In genomic region chr1:184035346-184035903, GRCm38 (mm10) we compare ENCODE assay signal across 8 mouse cellular contexts. TPM values are rescaled to one million over a fixed set of nuclear protein-coding genes. Genes with fewer than 3 reads are reported as not detected.
DNase-seq lines count a peak whose midpoint lies in the region; ATAC-seq and TF ChIP-seq lines count a peak whose summit lies in the region.

No protein-coding gene starts in this region.

- no peak for TF ChIP-seq CTCF in thymus, adult 2 months (IDR thresholded peaks at IDR 0.05; ENCODE audit: borderline replicate concordance, control insufficient read depth, extremely low read depth, insufficient read depth, low read length, poor library complexity)
- TF ChIP-seq CTCF in stomach, postnatal 0 days (IDR thresholded peaks at IDR 0.05; ENCODE audit: low read depth), result no peak

- WGBS in thymus, adult 2 months, result 37% methylated on average over 12 of the region's 12 CpGs
- 7% methylated on average over 12 of the region's 12 CpGs for WGBS in limb, embryonic 13.5 days
- WGBS in stomach, postnatal 0 days, result 11% methylated on average over 12 of the region's 12 CpGs

- DNase-seq in thymus, adult 2 months, result no peak
- no peak for DNase-seq in thymus, postnatal 10 days (ENCODE audit: low spot score in 2 of 2)
- DNase-seq in stomach, postnatal 0 days (ENCODE audit: low spot score), result no peak
- DNase-seq in gastrocnemius, postnatal 14 days, result no peak
- DNase-seq in frontal cortex, postnatal 25 days (ENCODE audit: low spot score in 2 of 2), result no peak

- H3K4me1 ChIP-seq in erythroblast, embryonic 14.5 days (ENCODE audit: control insufficient read depth), result peaks cover 27% of the 10 kb centered on the region
- peaks cover 33% of the 10 kb centered on the region for H3K4me1 ChIP-seq in thymus, adult 2 months (replicated peaks; ENCODE audit: control insufficient read depth, insufficient read depth, low read length)
- peaks cover 23% of the 10 kb centered on the region for H3K4me1 ChIP-seq in limb, embryonic 13.5 days
- H3K4me1 ChIP-seq in stomach, postnatal 0 days (replicated peaks; ENCODE audit: control insufficient read depth, insufficient read depth), result no peaks in the 10 kb centered on the region

- no peak for ATAC-seq in erythroblast, adult 5-6 weeks (replicated peaks; ENCODE audit: low FRiP score, poor library complexity, severe bottlenecking)
- no peak for ATAC-seq in limb, embryonic 13.5 days (ENCODE audit: low FRiP score, low read depth)
- no peak for ATAC-seq in stomach, postnatal 0 days (ENCODE audit: low FRiP score, low TSS enrichment)

- H3K4me3 ChIP-seq in erythroblast, embryonic 14.5 days (replicated peaks), result peak overlapping the region; percentile 84
- peak overlapping the region; percentile 45 for H3K4me3 ChIP-seq in thymus, adult 2 months (ENCODE audit: control insufficient read depth, insufficient read depth, low read length)
- H3K4me3 ChIP-seq in limb, embryonic 13.5 days, result peak overlapping the region; percentile 71
- peak overlapping the region; percentile 71 for H3K4me3 ChIP-seq in stomach, postnatal 0 days (ENCODE audit: low read depth, low read length)

- intact Hi-C loops in gastrocnemius, postnatal 14 days (cut with DNase I; ENCODE audit: low total_unique reads), result no loop called here

- H3K27ac ChIP-seq in thymus, adult 2 months (ENCODE audit: control insufficient read depth, insufficient read depth, low read length), result no peak overlapping the region; the same call in 1 of the 2 replicates
- no peak overlapping the region for H3K27ac ChIP-seq in limb, embryonic 13.5 days
- H3K27ac ChIP-seq in stomach, postnatal 0 days (replicated peaks), result peak overlapping the region; percentile 49; the same call in 1 of the 2 replicates

- H3K36me3 ChIP-seq in erythroblast, embryonic 14.5 days (ENCODE audit: control insufficient read depth), result peaks cover 5% of the 10 kb centered on the region
- H3K36me3 ChIP-seq in thymus, adult 2 months (ENCODE audit: control insufficient read depth, insufficient read depth, low read length), result peaks cover 28% of the 10 kb centered on the region
- peaks cover 13% of the 10 kb centered on the region for H3K36me3 ChIP-seq in limb, embryonic 13.5 days
- no peaks in the 10 kb centered on the region for H3K36me3 ChIP-seq in stomach, postnatal 0 days (ENCODE audit: control insufficient read depth, insufficient read depth, low read length)

- H3K9me3 ChIP-seq in erythroblast, embryonic 14.5 days (ENCODE audit: control insufficient read depth, low read length), result no peaks in the 10 kb centered on the region
- H3K9me3 ChIP-seq in limb, embryonic 13.5 days, result no peaks in the 10 kb centered on the region
- no peaks in the 10 kb centered on the region for H3K9me3 ChIP-seq in stomach, postnatal 0 days (ENCODE audit: control insufficient read depth, low read length)

- H3K27me3 ChIP-seq in erythroblast, embryonic 14.5 days (ENCODE audit: control insufficient read depth), result peaks cover 11% of the 10 kb centered on the region
- H3K27me3 ChIP-seq in thymus, adult 2 months (ENCODE audit: control insufficient read depth, insufficient read depth, low read length), result no peaks in the 10 kb centered on the region
- 0 out of 2 replicates have a peak, but pooled peaks cover 5% of the 10 kb centered on the region for H3K27me3 ChIP-seq in limb, embryonic 13.5 days
- no peaks in the 10 kb centered on the region for H3K27me3 ChIP-seq in stomach, postnatal 0 days (ENCODE audit: control insufficient read depth, insufficient read depth, low read length)

- peak overlapping the region; percentile 85 for H3K4me2 ChIP-seq in limb, embryonic 13.5 days (replicated peaks)
- H3K4me2 ChIP-seq in stomach, postnatal 0 days (replicated peaks; ENCODE audit: low read depth), result peak overlapping the region; percentile 77

- TF ChIP-seq POLR2A in thymus, adult 2 months (IDR thresholded peaks at IDR 0.05; ENCODE audit: control insufficient read depth, extremely low read depth, insufficient read depth, low read length, poor library complexity), result no peak

- H3K9ac ChIP-seq in limb, embryonic 13.5 days, result peak overlapping the region; percentile 39
- H3K9ac ChIP-seq in stomach, postnatal 0 days (ENCODE audit: low read length), result peak overlapping the region; percentile 51

- no peak for TF ChIP-seq EP300 in stomach, postnatal 0 days (optimal IDR thresholded peaks at IDR 0.05)

RNA-seq across cellular contexts. Expression of gene 1700056E22Rik, which starts 1.3 kb away (rescaled TPM):
- polyA plus RNA-seq in erythroblast, embryonic 14.5 days (2012), result 1.5 and 1.7 TPM in 2 replicates
- total RNA-seq in erythroblast, adult 5-6 weeks (2015; ENCODE audit: low replicate concordance), result not detected in 2 replicates
- total RNA-seq in erythroblast, adult 5-6 weeks (2017; ENCODE audit: low replicate concordance), result 0.51 TPM in 1 of 2 replicates, not detected in the other
- polyA plus RNA-seq in thymus, adult 2 months (2012; rRNA removed), result 5.0 and 7.8 TPM in 2 replicates
- 1.8 and 2.4 TPM in 2 replicates for polyA plus RNA-seq in limb, embryonic 13.5 days (2015; fragmentation: Nextera tagmentation; extraction: Ambion mirVana)
- 1.6 and 2.6 TPM in 2 replicates for polyA plus RNA-seq in stomach, postnatal 0 days (2015; fragmentation: Nextera tagmentation; extraction: Ambion mirVana)
- 1 to 10 TPM; 1.6 to 1.9 TPM for total RNA-seq in gastrocnemius, postnatal 14 days (2021)

RNA-seq across cellular contexts. Expression of gene Dusp10, which starts 22.3 kb away (rescaled TPM):
- 0.20 and 0.22 TPM in 2 replicates for polyA plus RNA-seq in erythroblast, embryonic 14.5 days (2012)
- total RNA-seq in erythroblast, adult 5-6 weeks (2015; ENCODE audit: low replicate concordance), result 1.9 and 3.8 TPM in 2 replicates
- total RNA-seq in erythroblast, adult 5-6 weeks (2017; ENCODE audit: low replicate concordance), result 1.0 and 1.4 TPM in 2 replicates
- polyA plus RNA-seq in thymus, adult 2 months (2012; rRNA removed), result 206 and 226 TPM in 2 replicates
- polyA plus RNA-seq in limb, embryonic 13.5 days (2015; fragmentation: Nextera tagmentation; extraction: Ambion mirVana), result 13.2 and 13.4 TPM in 2 replicates
- polyA plus RNA-seq in stomach, postnatal 0 days (2015; fragmentation: Nextera tagmentation; extraction: Ambion mirVana), result 4.2 and 6.5 TPM in 2 replicates
- total RNA-seq in gastrocnemius, postnatal 14 days (2021), result 10 to 100 TPM; 14.0 to 28.0 TPM

Comparison
In these comparisons a context has a peak if more than half of its experiments do, and no peak if none do; other contexts are left out.
1. RNA of gene Dusp10, which starts 22.3 kb away (polyA plus RNA-seq): 206 to 226 TPM in thymus, adult 2 months; 13.2 to 13.4 TPM in limb, embryonic 13.5 days, 4.2 to 6.5 TPM in stomach, postnatal 0 days and 0.20 to 0.22 TPM in erythroblast, embryonic 14.5 days; every median in the first group is over 10 times any median in the second.
2. Peak in every context shown above with its lines, with median percentiles within 50 percentile points of each other: H3K4me3 ChIP-seq.